Mouse (Mus musculus): ENCODE results near the gene Lrrc32. TPM values are rescaled to one million over a fixed set of nuclear protein-coding genes. Genes with fewer than 3 reads are reported as not detected.

Lrrc32 gene
- polyA plus RNA-seq, 1 experiment = 24.3 TPM

- H3K27ac ChIP-seq (ENCODE audit: control insufficient read depth, insufficient read depth, low read depth, low read length, poor library complexity) = no peak overlapping the region
- H3K4me3 ChIP-seq (replicated peaks; ENCODE audit: control insufficient read depth, low read depth, low read length) = no peak overlapping the region
- no peak for TF ChIP-seq CTCF (IDR thresholded peaks at IDR 0.05; ENCODE audit: control insufficient read depth, insufficient read depth, low read length)
- TF ChIP-seq POLR2A (IDR thresholded peaks at IDR 0.05; ENCODE audit: borderline replicate concordance, control insufficient read depth, low read depth, low read length) = no peak
- WGBS = 80% methylated on average over 6 of the region's 6 CpGs
- H3K4me1 ChIP-seq (ENCODE audit: control insufficient read depth, insufficient read depth, low read length) = peaks cover 5% of the 10 kb centered on the region; the same call in 1 of the 2 replicates
Observed at GRCm38 (mm10) chr7:98524869-98525699, 36.0 kb downstream of the Lrrc32 start.

- Histone ChIP-seq H3K4me3 (replicated peaks; ENCODE audit: control insufficient read depth, low read depth, low read length) (no peak overlapping the region), H3K4me1 (ENCODE audit: control insufficient read depth, insufficient read depth, low read length) (peaks cover 5% of the 10 kb centered on the region; the same call in 1 of the 2 replicates), H3K27ac (ENCODE audit: control insufficient read depth, insufficient read depth, low read depth, low read length, poor library complexity) (no peak overlapping the region)
- TF ChIP-seq POLR2A (IDR thresholded peaks at IDR 0.05; ENCODE audit: borderline replicate concordance, control insufficient read depth, low read depth, low read length) (no peak), CTCF (IDR thresholded peaks at IDR 0.05; ENCODE audit: control insufficient read depth, insufficient read depth, low read length) (no peak)
- 89% methylated on average over 3 of the region's 3 CpGs for WGBS
Observed at GRCm38 (mm10) chr7:98527085-98527484, 38.0 kb downstream of the Lrrc32 start.

GRCm38 (mm10) chr7:98531612-98532011 lies 42.5 kb downstream of the Lrrc32 start:
- WGBS = 23% methylated on average over 7 of the region's 7 CpGs
- H3K4me1 ChIP-seq (ENCODE audit: control insufficient read depth, insufficient read depth, low read length) = peaks cover 10% of the 10 kb centered on the region

GRCm38 (mm10) chr7:98532981-98533380 lies 43.9 kb downstream of the Lrrc32 start:
- 81% methylated on average over 4 of the region's 4 CpGs for WGBS
- H3K27ac ChIP-seq (ENCODE audit: control insufficient read depth, insufficient read depth, low read depth, low read length, poor library complexity) = no peak overlapping the region
- TF ChIP-seq CTCF (IDR thresholded peaks at IDR 0.05; ENCODE audit: control insufficient read depth, insufficient read depth, low read length) = no peak
- no peak for TF ChIP-seq POLR2A (IDR thresholded peaks at IDR 0.05; ENCODE audit: borderline replicate concordance, control insufficient read depth, low read depth, low read length)
- peaks cover 10% of the 10 kb centered on the region for H3K4me1 ChIP-seq (ENCODE audit: control insufficient read depth, insufficient read depth, low read length)
- H3K4me3 ChIP-seq (replicated peaks; ENCODE audit: control insufficient read depth, low read depth, low read length) = no peak overlapping the region

More at GRCm38 (mm10) chr7:98531612-98532011, 42.5 kb downstream of the Lrrc32 start:
- TF ChIP-seq POLR2A (IDR thresholded peaks at IDR 0.05; ENCODE audit: borderline replicate concordance, control insufficient read depth, low read depth, low read length) (no peak), CTCF (IDR thresholded peaks at IDR 0.05; ENCODE audit: control insufficient read depth, insufficient read depth, low read length) (no peak)
- H3K27ac ChIP-seq (ENCODE audit: control insufficient read depth, insufficient read depth, low read depth, low read length, poor library complexity) = no peak overlapping the region
- H3K4me3 ChIP-seq (replicated peaks; ENCODE audit: control insufficient read depth, low read depth, low read length) = no peak overlapping the region

GRCm38 (mm10) chr7:98534432-98534855 lies 45.4 kb downstream of the Lrrc32 start:
- TF ChIP-seq CTCF (IDR thresholded peaks at IDR 0.05; ENCODE audit: control insufficient read depth, insufficient read depth, low read length) (no peak), POLR2A (IDR thresholded peaks at IDR 0.05; ENCODE audit: borderline replicate concordance, control insufficient read depth, low read depth, low read length) (no peak)
- H3K4me1 ChIP-seq (ENCODE audit: control insufficient read depth, insufficient read depth, low read length) = peaks cover 10% of the 10 kb centered on the region
- under 1% methylated on average over 13 of the region's 13 CpGs for WGBS
- peak overlapping the region; percentile 24 for H3K4me3 ChIP-seq (replicated peaks; ENCODE audit: control insufficient read depth, low read depth, low read length)
- H3K27ac ChIP-seq (ENCODE audit: control insufficient read depth, insufficient read depth, low read depth, low read length, poor library complexity) = no peak overlapping the region

GRCm38 (mm10) chr7:98535191-98535590 lies 46.1 kb downstream of the Lrrc32 start:
- H3K4me1 ChIP-seq (ENCODE audit: control insufficient read depth, insufficient read depth, low read length) = peaks cover 10% of the 10 kb centered on the region
- no peak for TF ChIP-seq CTCF (IDR thresholded peaks at IDR 0.05; ENCODE audit: control insufficient read depth, insufficient read depth, low read length)
- TF ChIP-seq POLR2A (IDR thresholded peaks at IDR 0.05; ENCODE audit: borderline replicate concordance, control insufficient read depth, low read depth, low read length) = no peak
- no peak overlapping the region for H3K4me3 ChIP-seq (replicated peaks; ENCODE audit: control insufficient read depth, low read depth, low read length)
- H3K27ac ChIP-seq (ENCODE audit: control insufficient read depth, insufficient read depth, low read depth, low read length, poor library complexity) = no peak overlapping the region
- WGBS = 42% methylated on average over 6 of the region's 6 CpGs

GRCm38 (mm10) chr7:98535882-98536281 lies 46.8 kb downstream of the Lrrc32 start:
- peaks cover 10% of the 10 kb centered on the region for H3K4me1 ChIP-seq (ENCODE audit: control insufficient read depth, insufficient read depth, low read length)
- 34% methylated on average over 4 of the region's 4 CpGs for WGBS

GRCm38 (mm10) chr7:98537210-98537966 lies 48.3 kb downstream of the Lrrc32 start:
- 81% methylated on average over 10 of the region's 10 CpGs for WGBS
- H3K27ac ChIP-seq (ENCODE audit: control insufficient read depth, insufficient read depth, low read depth, low read length, poor library complexity) = no peak overlapping the region
- TF ChIP-seq CTCF (IDR thresholded peaks at IDR 0.05; ENCODE audit: control insufficient read depth, insufficient read depth, low read length) (no peak), POLR2A (IDR thresholded peaks at IDR 0.05; ENCODE audit: borderline replicate concordance, control insufficient read depth, low read depth, low read length) (no peak)
- no peak overlapping the region for H3K4me3 ChIP-seq (replicated peaks; ENCODE audit: control insufficient read depth, low read depth, low read length)
- H3K4me1 ChIP-seq (ENCODE audit: control insufficient read depth, insufficient read depth, low read length) = peaks cover 10% of the 10 kb centered on the region

More at GRCm38 (mm10) chr7:98535882-98536281, 46.8 kb downstream of the Lrrc32 start:
- Histone ChIP-seq H3K4me3 (replicated peaks; ENCODE audit: control insufficient read depth, low read depth, low read length) (no peak overlapping the region), H3K27ac (ENCODE audit: control insufficient read depth, insufficient read depth, low read depth, low read length, poor library complexity) (no peak overlapping the region)
- TF ChIP-seq CTCF (IDR thresholded peaks at IDR 0.05; ENCODE audit: control insufficient read depth, insufficient read depth, low read length) (no peak), POLR2A (IDR thresholded peaks at IDR 0.05; ENCODE audit: borderline replicate concordance, control insufficient read depth, low read depth, low read length) (no peak)

All from bone marrow, adult 2 months (tissue).